Mouse (Mus musculus) MEL (cell line): ENCODE data around the gene C730034F03Rik. TPM values are rescaled to one million over a fixed set of nuclear protein-coding genes. Genes with fewer than 3 reads are reported as not detected.
A peak's percentile ranks its signal among the peaks of the same experiment; 100 is the strongest.

ENCODE experiments used
- DNase-seq: peaks from one replicate; pipeline ENCODE4 v3.0.0; 2011; ENCODE audit warnings: low read depth, low spot score
- H3K27ac ChIP-seq: 2 replicates; pipeline ENCODE4 v1.5.1; 2012; ENCODE audit warnings: low read depth, mild to moderate bottlenecking, control low read depth, low read length, moderate library complexity; ENCODE audit not compliant: control insufficient read depth
- H3K27me3 ChIP-seq, 2 experiments: fragments of 150-350 bp in 1 of 2; sonication (generic) in 1 of 2; 2 replicates each; pipeline ENCODE4 v1.6.1; 2012; ENCODE audit warnings: low read length in 2 of 2, mild to moderate bottlenecking in 2 of 2, improper control_type of control experiment in 1 of 2, moderate library complexity in 1 of 2; ENCODE audit not compliant: insufficient read depth in 2 of 2, control insufficient read depth in 1 of 2
- H3K36me3 ChIP-seq, 2 experiments: 2 replicates each; pipeline ENCODE4 v1.6.1; 2012 to 2014; ENCODE audit warnings: low read length in 2 of 2, improper control_type of control experiment in 1 of 2, inconsistent platforms in 1 of 2, mild to moderate bottlenecking in 1 of 2; ENCODE audit not compliant: insufficient read depth in 2 of 2, control insufficient read depth in 1 of 2
- H3K4me1 ChIP-seq, 2 experiments: fragments of 150-350 bp in 1 of 2; sonication (generic) in 1 of 2; 2 replicates each; pipeline ENCODE4 v1.6.1; 2012; ENCODE audit warnings: low read length in 2 of 2, improper control_type of control experiment in 1 of 2, mild to moderate bottlenecking in 1 of 2; ENCODE audit not compliant: insufficient read depth in 2 of 2, control insufficient read depth in 1 of 2
- H3K4me3 ChIP-seq, 2 experiments: fragments of 150-350 bp in 1 of 2; sonication (generic) in 1 of 2; 2 replicates each; pipeline ENCODE4 v1.5.1; 2012; ENCODE audit warnings: low read depth in 2 of 2, low read length in 2 of 2, mild to moderate bottlenecking in 2 of 2, moderate library complexity in 2 of 2, control low read depth in 1 of 2, improper control_type of control experiment in 1 of 2; ENCODE audit not compliant: control insufficient read depth in 1 of 2, insufficient read depth in 1 of 2
- H3K79me2 ChIP-seq: 2 replicates; pipeline ENCODE4 v1.6.1; 2012; ENCODE audit warnings: mild to moderate bottlenecking, low read length, moderate library complexity; ENCODE audit not compliant: control insufficient read depth, poor library complexity, insufficient read depth
- H3K9ac ChIP-seq: 2 replicates; pipeline ENCODE4 v1.6.1; 2012; ENCODE audit warnings: low read depth, mild to moderate bottlenecking, control low read depth, low read length, moderate library complexity; ENCODE audit not compliant: control insufficient read depth, poor library complexity, severe bottlenecking
- H3K9me3 ChIP-seq: fragments of 150-350 bp; sonication (generic); replicated peaks from 2 replicates; pipeline ENCODE4 v1.6.1; 2012; ENCODE audit warnings: mild to moderate bottlenecking, low read length, improper control_type of control experiment, moderate library complexity; ENCODE audit not compliant: insufficient read depth
- BHLHE40 ChIP-seq: IDR thresholded peaks from 2 replicates; pipeline ENCODE4 v1.6.1; 2012; ENCODE audit warnings: low read depth, mild to moderate bottlenecking, inconsistent platforms, low read length, improper control_type of control experiment, borderline replicate concordance
- CHD1 ChIP-seq: IDR thresholded peaks from 2 replicates; pipeline ENCODE4 v1.6.1; 2012; ENCODE audit warnings: low read depth, mild to moderate bottlenecking, inconsistent platforms, low read length, improper control_type of control experiment
- CTCF ChIP-seq, 3 experiments: IDR thresholded peaks in 2 of 3; conservative IDR thresholded peaks in 1 of 3; 2 replicates each; pipeline ENCODE4 v1.5.1; 2011 to 2012; ENCODE audit warnings: low read length in 3 of 3, low read depth in 2 of 3, mild to moderate bottlenecking in 2 of 3, improper control_type of control experiment in 1 of 3, inconsistent platforms in 1 of 3, mixed read lengths in 1 of 3, moderate library complexity in 1 of 3; ENCODE audit not compliant: control insufficient read depth in 1 of 3, insufficient read depth in 1 of 3, poor library complexity in 1 of 3, severe bottlenecking in 1 of 3
- ETS1 ChIP-seq: IDR thresholded peaks from 2 replicates; pipeline ENCODE4 v1.6.1; 2012; ENCODE audit warnings: low read depth, mild to moderate bottlenecking, inconsistent platforms, low read length, improper control_type of control experiment, moderate library complexity
- HCFC1 ChIP-seq: IDR thresholded peaks from 2 replicates; pipeline ENCODE4 v1.6.1; 2012; ENCODE audit warnings: low read depth, mild to moderate bottlenecking, inconsistent platforms, low read length, improper control_type of control experiment, moderate library complexity
- JUND ChIP-seq: IDR thresholded peaks from 2 replicates; pipeline ENCODE4 v1.6.1; 2011; ENCODE audit warnings: low read depth, mild to moderate bottlenecking, improper control_type of control experiment, low read length
- MEF2A ChIP-seq: IDR thresholded peaks from 2 replicates; pipeline ENCODE4 v1.6.1; 2014; ENCODE audit warnings: low read depth, mild to moderate bottlenecking, inconsistent platforms, low read length, improper control_type of control experiment; ENCODE audit not compliant: poor library complexity, insufficient replicate concordance, severe bottlenecking; ENCODE audit errors: extremely low read depth
- MYB ChIP-seq: IDR thresholded peaks from 2 replicates; pipeline ENCODE4 v1.6.1; 2011; ENCODE audit warnings: mild to moderate bottlenecking, low read depth, low read length, improper control_type of control experiment
- NELFE ChIP-seq: IDR thresholded peaks from 2 replicates; pipeline ENCODE4 v1.6.1; 2011; ENCODE audit warnings: low read depth, low read length, improper control_type of control experiment
- NRF1 ChIP-seq: IDR thresholded peaks from 2 replicates; pipeline ENCODE4 v1.6.1; 2014; ENCODE audit warnings: low read depth, mild to moderate bottlenecking, inconsistent platforms, low read length, improper control_type of control experiment, moderate library complexity; ENCODE audit not compliant: poor library complexity, insufficient read depth, severe bottlenecking
- POLR2AphosphoS2 ChIP-seq: IDR thresholded peaks from 2 replicates; pipeline ENCODE4 v1.6.1; 2011; ENCODE audit warnings: low read length, improper control_type of control experiment
- POLR2AphosphoS5 ChIP-seq: IDR thresholded peaks from 2 replicates; pipeline ENCODE4 v1.6.1; 2012; ENCODE audit warnings: low read depth, borderline replicate concordance, mild to moderate bottlenecking, inconsistent platforms, low read length, moderate library complexity, mixed read lengths
- RAD21 ChIP-seq: IDR thresholded peaks from 2 replicates; pipeline ENCODE4 v1.6.1; 2011; ENCODE audit warnings: mild to moderate bottlenecking, low read depth, low read length, improper control_type of control experiment
- SMC3 ChIP-seq: IDR thresholded peaks from 2 replicates; pipeline ENCODE4 v1.6.1; 2011; ENCODE audit warnings: low read depth, low read length, improper control_type of control experiment
- TCF12 ChIP-seq: IDR thresholded peaks from 2 replicates; pipeline ENCODE4 v1.6.1; 2014; ENCODE audit warnings: low read depth, mild to moderate bottlenecking, inconsistent platforms, low read length, improper control_type of control experiment, moderate library complexity
- USF1 ChIP-seq: IDR thresholded peaks from 2 replicates; pipeline ENCODE4 v1.6.1; 2014; ENCODE audit warnings: low read depth, mild to moderate bottlenecking, inconsistent platforms, low read length, improper control_type of control experiment, moderate library complexity
- ZC3H11A ChIP-seq: IDR thresholded peaks from 2 replicates; pipeline ENCODE4 v1.6.1; 2012; ENCODE audit warnings: low read depth, mild to moderate bottlenecking, inconsistent platforms, low read length, improper control_type of control experiment
- polyA plus RNA-seq, 2 experiments: library from polyadenylated mRNA; stranded (reverse) in 1 of 2; unstranded in 1 of 2; fragments of >175 nt in 1 of 2; fragments of >200 nt in 1 of 2; gene quantifications; 2 replicates each; pipeline versions ENCODE4 v1.2.1 to v1.2.4; 2012; ENCODE audit warnings: low replicate concordance in 2 of 2, low read depth in 1 of 2; ENCODE audit not compliant: insufficient read length in 2 of 2, insufficient read depth in 1 of 2, missing spikeins in 1 of 2
- total RNA-seq: library from RNA; depleted of rRNA; stranded (reverse); fragments of 300-350 nt; gene quantifications from 2 replicates; pipeline ENCODE4 v1.2.3, GENCODE M21; 2012

C730034F03Rik gene
- total and polyA plus RNA-seq, 3 experiments: 1.6 to 2.5 TPM; not detected in 1

DNA sequence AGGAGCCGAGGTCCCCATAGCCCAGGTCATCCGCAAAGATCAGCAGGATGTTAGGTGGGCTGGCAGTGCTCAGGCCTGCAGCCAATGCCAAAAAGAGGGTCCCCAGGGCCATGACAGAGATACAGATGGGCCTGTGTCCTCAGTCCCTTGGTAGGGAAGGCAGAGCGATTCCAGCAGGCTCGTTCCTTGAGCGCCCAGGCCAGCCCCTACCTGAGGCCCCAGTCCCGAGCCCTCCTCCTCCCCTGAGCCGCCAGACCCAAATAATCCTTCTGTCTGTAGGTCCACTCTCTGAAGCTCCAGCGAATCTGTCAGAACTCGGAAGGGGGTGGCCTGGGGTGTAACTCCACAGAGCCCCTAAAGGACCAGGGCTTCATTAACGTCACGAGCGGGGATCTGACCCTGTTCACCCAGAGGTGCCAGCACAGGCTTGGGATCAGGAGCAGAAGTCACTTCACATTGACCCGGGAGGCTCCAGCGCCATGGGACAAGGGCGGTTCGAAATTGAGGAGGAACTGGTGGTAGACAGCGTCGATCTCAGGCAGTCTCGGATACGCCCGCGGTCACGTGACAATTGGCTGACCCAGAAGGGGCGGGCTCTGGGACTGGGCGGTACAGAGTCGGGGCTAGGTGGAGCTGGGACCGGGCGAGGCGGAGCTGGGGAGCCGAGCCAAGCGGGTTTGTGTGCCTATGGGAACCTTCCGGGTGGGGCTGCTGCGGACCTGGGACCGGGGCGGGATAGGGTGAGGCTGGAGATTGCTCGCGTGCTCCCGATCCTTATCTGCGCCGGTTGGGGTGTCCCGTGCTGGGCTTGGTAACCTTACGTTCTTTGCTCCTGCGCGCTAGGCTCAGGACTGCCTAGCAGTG is 46.5 kb downstream of the C730034F03Rik start (continued):
- no peak for TF ChIP-seq CTCF (IDR thresholded peaks at IDR 0.05 in 2 of 3, conservative IDR thresholded peaks at IDR 0.05 in 1 of 3; ENCODE audit: control insufficient read depth in 1 of 3, insufficient read depth in 1 of 3, low read depth in 2 of 3, low read length in 3 of 3, poor library complexity in 1 of 3, severe bottlenecking in 1 of 3)
- TF ChIP-seq MEF2A: no peak
- peak; percentile 98 for TF ChIP-seq USF1
- TF ChIP-seq POLR2AphosphoS2: peak; percentile 35; the same call in 1 of the 2 replicates
- TF ChIP-seq, all 39 proteins: peak for 18

DNA sequence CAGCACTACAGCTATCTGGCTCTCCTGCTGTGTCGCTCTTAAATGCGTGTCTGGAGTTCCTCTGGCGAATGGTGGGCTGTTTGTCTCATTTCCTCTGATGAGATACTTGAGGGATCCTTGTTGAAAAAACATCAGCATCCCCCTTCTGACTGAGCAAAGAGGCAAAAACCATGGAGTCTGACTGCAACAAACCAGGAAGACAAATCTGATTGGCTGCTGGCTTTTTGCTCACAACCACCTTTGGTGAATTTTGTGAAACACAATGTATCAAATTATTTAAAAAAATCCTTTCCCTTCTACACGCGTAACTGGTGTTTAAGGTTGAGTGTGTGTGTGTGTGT is 47.1 kb downstream of the C730034F03Rik start:
- no peaks in the 10 kb centered on the region for H3K36me3 ChIP-seq

DNA sequence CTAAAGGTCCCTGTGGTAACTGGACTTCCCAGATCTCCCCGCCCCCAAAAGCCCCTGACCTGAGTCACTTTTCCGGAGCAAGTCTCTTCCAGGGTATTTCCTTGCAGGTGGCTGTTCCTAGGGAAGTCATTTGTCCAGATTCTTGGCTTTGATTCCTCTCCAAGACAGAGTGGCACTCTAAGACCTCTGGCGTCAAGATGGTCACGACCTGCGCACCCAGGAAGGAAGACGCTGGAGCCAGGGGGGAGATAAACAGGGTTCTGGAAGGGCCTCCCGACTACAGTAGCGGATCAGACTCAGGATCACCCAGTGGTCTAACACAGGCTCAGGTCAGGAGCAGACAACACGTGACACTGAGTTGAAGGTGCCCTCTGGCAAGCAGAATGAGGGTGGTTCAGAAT is 47.7 kb downstream of the C730034F03Rik start, which contains the start of gene Arsa:
TSS of gene Arsa (minus strand) at position 335 of the 401 bp plus-strand sequence.
- no peaks in the 10 kb centered on the region for H3K36me3 ChIP-seq
- peak within 1 kb of the TSS; percentile 74 for H3K9ac ChIP-seq
- no peaks in the 10 kb centered on the region for H3K27me3 ChIP-seq
- TF ChIP-seq CHD1 (no peak), MYB (no peak), HCFC1 (no peak), ZC3H11A (no peak), ETS1 (no peak), MEF2A (no peak), RAD21 (no peak), TCF12 (no peak), NRF1 (no peak), BHLHE40 (no peak), JUND (no peak), POLR2AphosphoS2 (no peak)
- peak within 1 kb of the TSS; percentile 71 to 76 for H3K4me3 ChIP-seq
- peaks cover 0 to 9% of the 10 kb centered on the region in 2 experiments; a peak in 2 of 4 replicates for H3K4me1 ChIP-seq
- DNase-seq: no peak
- no peaks in the 10 kb centered on the region for H3K9me3 ChIP-seq
- H3K79me2 ChIP-seq: no peaks in the 10 kb centered on the region; the same call in 1 of the 2 replicates
- peak within 1 kb of the TSS; percentile 91 for H3K27ac ChIP-seq

More for the DNA sequence above, 47.1 kb downstream of the C730034F03Rik start:
- peak overlapping the region; percentile 91 for H3K27ac ChIP-seq
- peak overlapping the region; percentile 71 to 76 for H3K4me3 ChIP-seq
- no peak for DNase-seq
- no peaks in the 10 kb centered on the region; the same call in 1 of the 2 replicates for H3K79me2 ChIP-seq
- H3K9me3 ChIP-seq: no peaks in the 10 kb centered on the region
- H3K4me1 ChIP-seq: peaks cover 0 to 9% of the 10 kb centered on the region in 2 experiments; a peak in 2 of 4 replicates
- no peaks in the 10 kb centered on the region for H3K27me3 ChIP-seq
- TF ChIP-seq CTCF (IDR thresholded peaks at IDR 0.05 in 2 of 3, conservative IDR thresholded peaks at IDR 0.05 in 1 of 3; ENCODE audit: control insufficient read depth in 1 of 3, insufficient read depth in 1 of 3, low read depth in 2 of 3, low read length in 3 of 3, poor library complexity in 1 of 3, severe bottlenecking in 1 of 3) (no peak), SMC3 (peak; percentile 4; the same call in 1 of the 2 replicates), NELFE (peak; percentile 53; the same call in 1 of the 2 replicates), POLR2AphosphoS5 (no peak)
- H3K9ac ChIP-seq: peak overlapping the region; percentile 74
